Mouse (Mus musculus) Patski (cell line): ENCODE results near the gene Gm9887. TPM values are rescaled to one million over a fixed set of nuclear protein-coding genes. Genes with fewer than 3 reads are reported as not detected.

Source experiments
- ATAC-seq: fragments of 100-300 bp; one replicate; pipeline ENCODE4 v1.8.0; 2021
- CTCF ChIA-PET: fragments of 350-600 bp; sonication (Branson Sonifier 250); formaldehyde crosslinking; loops from one replicate; lab custom pipeline; 2022; ENCODE audit warnings: inconsistent platforms; lab: Charles Lee
- POLR2A ChIA-PET: fragments of 350-600 bp; sonication (Branson Sonifier 250); formaldehyde crosslinking; loops from one replicate; lab custom pipeline; 2022; ENCODE audit warnings: antibody characterized with exemption, inconsistent platforms; lab: Charles Lee
- DNase-seq: peaks from one replicate; pipeline ENCODE4 v3.0.0-alpha.2; 2011; ENCODE audit warnings: low read depth, low spot score
- H3K27me3 ChIP-seq: fragments of 371-371 bp; one replicate; pipeline ENCODE4 v1.5.1; 2021
- CTCF ChIP-seq: fragments of 100-300 bp; IDR thresholded peaks from one replicate; pipeline ENCODE4 v1.5.1; 2021
- in situ Hi-C: fragments of 300-500 bp; cut with MboI; formaldehyde crosslinking; loops from 3 replicates; pipeline ENCODE4 v1.11.1; 2018; ENCODE audit warnings: low pct_unique_long_range_greater_than_20kb, mixed read lengths
- polyA plus RNA-seq: library from polyadenylated mRNA; unstranded; gene quantifications from one replicate; pipeline ENCODE4 v1.2.3, GENCODE M21; 2021

Gene Gm9887
- polyA plus RNA-seq, 1 experiment from 2014 or later = 5.9 TPM

- no peaks in the 10 kb centered on the region for H3K27me3 ChIP-seq
- in situ Hi-C loops = no loop called here
- TF ChIP-seq CTCF = no peak
- DNase-seq (no peak), ATAC-seq (no peak)
- ChIA-PET POLR2A (no interaction called here), CTCF (interaction anchor here (3.2 kb wide), 1 partner anchor 8 kb away, joined by 15 read pairs; no protein-coding TSS in a partner anchor)
Observed at GRCm38 (mm10) chr12:69332147-69332546, 40.1 kb downstream of the Gm9887 start.

DNA sequence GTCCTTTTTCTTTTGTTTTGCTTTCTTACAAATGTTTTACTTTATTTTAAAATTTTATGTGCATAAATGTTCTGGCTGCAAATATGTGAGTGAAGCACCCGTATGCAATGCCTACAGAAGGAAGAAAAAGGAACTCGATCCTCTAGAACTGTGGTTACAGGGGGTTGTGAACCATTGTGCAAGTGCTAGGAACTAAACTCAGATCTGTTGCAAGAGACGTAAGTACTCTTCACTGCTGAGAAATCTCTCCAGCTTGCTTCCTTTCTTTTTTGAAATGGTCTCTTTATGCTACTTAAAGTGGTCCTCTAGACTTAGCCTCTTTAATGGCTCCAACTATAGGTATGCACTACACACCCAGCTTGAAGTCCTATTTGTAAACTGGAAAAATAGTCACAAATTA is 41.1 kb downstream of the Gm9887 start:
- TF ChIP-seq CTCF = no peak
- ChIA-PET CTCF (interaction anchor here (1.1 kb wide), 1 partner anchor 20 kb away, joined by 4 read pairs; no protein-coding TSS in a partner anchor), POLR2A (no interaction called here)
- DNase-seq (no peak), ATAC-seq (no peak)
- in situ Hi-C loops = no loop called here
- H3K27me3 ChIP-seq = no peaks in the 10 kb centered on the region

Other genes starting within 250 kb of the Gm9887 start
- gene Rps29, start 213.3 kb downstream of the Gm9887 start, polyA plus RNA-seq = 940 TPM
- 3.1 TPM for gene Lrr1, start 203.6 kb downstream of the Gm9887 start, polyA plus RNA-seq
- 455 TPM for gene Rpl36al, start 188.4 kb downstream of the Gm9887 start, polyA plus RNA-seq
- 65.9 TPM for gene Mgat2, start 188.3 kb downstream of the Gm9887 start, polyA plus RNA-seq
- gene Gm49383, start 175.4 kb downstream of the Gm9887 start, polyA plus RNA-seq = 6.5 TPM
- 3.6 TPM for gene Dnaaf2, start 174.0 kb downstream of the Gm9887 start, polyA plus RNA-seq
- 4.9 TPM for gene Gm49384, start 168.2 kb downstream of the Gm9887 start, polyA plus RNA-seq
- gene Pole2, start 144.3 kb downstream of the Gm9887 start, polyA plus RNA-seq = 6.1 TPM
- gene Klhdc1, start 131.3 kb downstream of the Gm9887 start, polyA plus RNA-seq = 5.2 TPM
- 94.8 TPM for gene Klhdc2, start 75.8 kb downstream of the Gm9887 start, polyA plus RNA-seq
- 44.5 TPM for gene Nemf, start 15.3 kb downstream of the Gm9887 start, polyA plus RNA-seq
- gene Arf6, start 308 bp downstream of the Gm9887 start, polyA plus RNA-seq = 115 TPM
- gene Vcpkmt, start 210.6 kb upstream of the Gm9887 start, polyA plus RNA-seq = 17.7 TPM